Mouse (Mus musculus) natural killer cell, adult 2 months (primary cell): ENCODE data around the gene Tceal5.
"Not testable (repeated sequence)": the region's sequence is repeated elsewhere in the genome, so short reads cannot be mapped to it uniquely, and the experiment has no call there.

Experiments used
- DNase-seq, 2 experiments: peaks; one replicate each; pipeline ENCODE4 v3.0.0; 2022; ENCODE audit warnings: low spot score in 2 of 2

The Tceal5 gene

DNA sequence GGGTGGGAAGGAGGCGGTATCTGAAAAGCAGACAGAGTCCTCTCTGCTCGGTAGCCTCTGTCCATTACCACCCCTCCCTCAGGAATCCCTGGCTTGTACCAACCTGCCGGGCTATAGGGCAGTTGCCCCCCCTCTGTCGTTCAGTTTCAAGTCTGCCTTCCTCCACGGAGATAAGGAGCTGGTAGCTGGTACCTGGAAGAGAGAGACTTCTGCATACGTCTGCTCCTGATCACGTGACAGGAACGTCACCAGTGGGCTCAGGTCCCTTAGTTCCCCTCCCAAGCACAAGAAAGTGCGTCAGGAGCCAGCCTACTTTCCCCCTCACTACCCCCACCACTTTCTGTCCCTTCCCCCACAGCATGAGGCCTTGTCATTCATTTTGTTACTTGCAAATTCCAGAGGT, at the start of gene Tceal5:
TSS of gene Tceal5 (minus strand) at position 213 of the 403 bp plus-strand sequence.
- no peak for DNase-seq

GRCm38 (mm10) chrX:136252023-136252729, 48.5 kb upstream of the Tceal5 start:
- DNase-seq, result no peak

GRCm38 (mm10) chrX:136249671-136250070, 46.0 kb upstream of the Tceal5 start:
- DNase-seq, result no peak

DNA sequence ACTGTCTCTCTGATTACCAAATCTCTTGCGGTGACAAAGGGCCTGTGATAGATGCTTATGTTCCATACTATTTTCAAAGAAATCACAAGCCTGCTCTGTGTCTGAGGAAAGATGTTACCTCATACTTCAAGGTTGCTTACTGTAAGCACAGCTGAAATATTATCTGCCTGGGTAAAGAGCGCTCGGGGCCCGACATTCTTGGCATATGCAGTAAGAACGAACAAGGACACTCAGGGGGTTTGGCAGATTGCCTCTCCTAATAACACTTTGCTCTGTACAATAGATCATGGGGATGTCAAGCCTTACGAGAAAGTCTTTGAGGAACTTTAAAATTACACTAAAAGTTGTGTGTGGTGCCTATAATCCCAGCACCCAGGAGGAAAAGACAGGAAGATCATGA, 45.1 kb upstream of the Tceal5 start:
- no peak for DNase-seq

DNA sequence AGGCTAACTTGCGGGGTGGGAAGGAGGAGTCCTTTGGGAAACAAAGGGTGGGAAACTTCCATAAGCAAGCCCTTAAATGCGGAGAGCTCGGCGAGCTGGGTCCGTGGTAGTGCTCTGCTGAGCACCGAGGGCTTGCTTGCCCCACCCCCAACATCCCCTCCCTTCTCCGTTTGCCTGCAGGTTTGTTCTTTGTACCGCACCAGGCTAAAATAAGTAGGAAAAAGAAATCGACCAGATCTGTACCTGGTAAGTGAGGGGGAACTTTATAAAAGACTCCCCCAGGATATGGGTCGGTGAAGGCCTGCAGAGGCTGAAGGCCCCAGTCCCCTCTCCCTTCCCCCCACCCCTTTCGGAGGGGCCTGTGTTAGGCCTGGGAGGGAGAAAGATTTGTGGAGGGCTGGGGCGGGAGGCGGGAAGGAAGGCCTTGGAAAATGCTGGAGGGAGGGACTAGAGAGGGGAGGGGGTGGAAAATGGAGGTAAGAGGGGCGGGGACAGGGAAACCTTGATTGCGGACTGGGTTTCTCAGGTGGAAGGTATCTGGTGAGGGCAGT, 41.9 kb upstream of the Tceal5 start:
- no peak for DNase-seq

DNA sequence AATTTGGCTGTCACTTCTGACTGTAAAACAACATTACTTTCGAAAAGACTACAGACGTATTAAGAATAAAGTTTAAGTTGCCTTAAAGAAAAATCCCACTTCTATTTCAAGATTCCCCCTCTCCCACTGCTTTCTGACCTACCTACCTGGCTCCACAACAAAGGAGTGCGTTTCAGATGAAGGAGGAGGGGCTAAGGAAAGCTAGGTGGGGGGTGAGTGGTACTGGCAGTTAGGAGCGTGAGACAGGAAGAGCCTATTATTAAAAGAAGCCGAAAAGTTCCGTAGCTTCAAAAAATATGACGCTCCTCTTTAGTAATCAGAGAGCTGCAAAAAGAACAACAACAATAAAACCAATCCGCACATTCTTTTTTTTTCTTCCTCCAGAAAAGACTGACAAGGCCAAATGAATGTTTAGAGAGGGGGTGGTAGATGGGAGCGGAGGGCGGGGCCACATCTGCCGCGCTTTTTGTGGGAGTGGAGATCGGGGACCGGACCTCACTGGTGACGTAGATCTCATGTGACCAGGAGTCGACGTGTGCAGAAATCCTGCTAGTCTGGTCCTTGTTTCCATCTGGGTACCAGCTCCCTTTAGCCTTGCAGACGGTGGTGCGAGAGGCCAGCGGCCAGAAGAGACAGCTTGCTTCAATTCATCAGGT, 41.0 kb upstream of the Tceal5 start, which contains the start of gene Tceal9:
TSS of gene Tceal9 (plus strand) at position 506 of the 656 bp plus-strand sequence.
- DNase-seq, result peak; percentile 52 to 57

DNA sequence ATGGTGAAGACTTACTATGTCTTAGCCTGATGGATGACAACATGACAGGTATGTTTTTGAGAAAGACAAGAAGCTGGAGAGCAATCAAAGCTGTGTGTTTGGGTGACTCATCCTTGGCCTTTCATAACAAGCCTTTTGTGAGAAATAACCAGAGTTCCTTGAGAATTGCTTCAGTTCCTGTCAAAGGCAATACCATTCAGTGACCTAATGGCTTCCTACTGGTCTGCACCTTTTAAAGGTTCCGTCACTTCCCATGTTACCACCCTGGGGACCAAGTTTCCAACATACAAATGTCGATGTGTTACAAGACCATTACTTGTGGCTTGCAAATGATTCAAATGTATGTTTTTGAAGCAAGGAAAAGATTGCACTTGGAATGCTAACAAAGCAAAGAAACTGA, 39.5 kb upstream of the Tceal5 start:
- DNase-seq, result no peak

GRCm38 (mm10) chrX:136238118-136238517, 34.4 kb upstream of the Tceal5 start:
- peak in 1 of 2 experiments; percentile 9 for DNase-seq

GRCm38 (mm10) chrX:136227768-136228167, 24.1 kb upstream of the Tceal5 start:
- DNase-seq, result no peak

GRCm38 (mm10) chrX:136223714-136224113, 20.0 kb upstream of the Tceal5 start:
- no peak for DNase-seq

GRCm38 (mm10) chrX:136216303-136216702, 12.6 kb upstream of the Tceal5 start:
- no peak for DNase-seq

GRCm38 (mm10) chrX:136214729-136215677, 11.3 kb upstream of the Tceal5 start, which contains the start of the genes Tceal7 and Bex1:
Tceal7 (plus strand) TSS chrX:136214779.
Bex1 (minus strand) TSS chrX:136215513.
- not testable (repeated sequence) for DNase-seq

DNA sequence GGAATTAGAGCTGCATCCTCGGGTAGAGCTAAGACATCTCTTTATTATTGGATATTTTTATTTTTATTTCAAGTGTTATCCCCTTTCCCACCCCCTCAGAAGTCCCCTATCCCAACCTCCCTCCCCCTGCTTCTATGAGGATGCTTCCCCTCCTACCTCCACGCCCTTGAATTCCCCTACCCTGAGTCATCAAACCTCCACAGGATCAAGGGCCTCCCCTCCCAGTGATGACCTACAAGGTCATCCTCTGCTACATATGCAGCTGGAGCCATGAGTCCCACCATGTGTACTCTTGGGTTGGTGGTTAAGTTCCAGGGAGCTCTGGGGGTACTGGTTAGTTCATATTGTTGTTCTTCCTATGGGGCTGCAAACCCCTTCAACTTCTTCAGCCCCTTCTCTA, 9.7 kb upstream of the Tceal5 start:
- DNase-seq, result no peak

DNA sequence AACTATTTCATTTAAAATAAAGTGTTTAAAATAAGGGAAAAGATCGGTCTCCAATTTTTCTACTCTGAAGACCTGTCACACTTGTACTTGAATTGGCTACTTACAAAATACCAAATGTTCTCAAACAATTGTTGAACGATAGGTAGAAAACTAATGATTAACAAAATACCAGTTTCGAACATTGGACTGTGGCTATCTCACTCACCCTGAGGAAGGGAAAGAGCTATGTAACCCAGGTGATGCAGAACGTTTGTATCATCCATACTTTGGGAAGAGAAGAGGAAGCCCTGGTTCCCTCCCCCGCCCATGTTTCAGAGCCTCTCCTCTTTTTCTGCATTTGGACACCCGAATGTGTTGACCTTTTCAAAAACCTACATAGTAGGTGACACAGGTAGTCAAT, 730 bp upstream of the Tceal5 start:
- DNase-seq, result no peak

DNA sequence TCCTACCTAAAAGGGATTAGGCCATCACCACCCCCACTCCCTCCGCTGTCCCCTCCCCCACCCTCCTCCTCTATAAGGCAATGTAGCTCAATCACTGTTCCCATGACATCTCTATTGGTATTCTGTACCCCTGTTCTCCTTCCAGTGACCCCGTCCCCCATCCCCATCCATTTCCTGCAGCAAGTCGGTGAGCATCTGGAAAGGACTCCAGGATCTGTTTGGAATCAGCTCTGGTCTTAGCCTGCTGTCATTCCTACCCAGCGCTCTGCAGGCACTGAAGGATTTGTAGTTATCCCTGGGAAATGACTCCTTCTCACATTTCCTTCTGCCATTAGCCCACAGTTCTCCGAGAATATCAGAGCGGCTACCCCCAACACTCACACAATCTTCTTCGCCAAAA, 419 bp downstream of the Tceal5 start:
- no peak for DNase-seq

GRCm38 (mm10) chrX:136196873-136197272, 6.8 kb downstream of the Tceal5 start:
- DNase-seq, result peak; percentile 1 to 4

GRCm38 (mm10) chrX:136195193-136195944, 8.3 kb downstream of the Tceal5 start:
- no peak for DNase-seq

GRCm38 (mm10) chrX:136183107-136183506, 20.6 kb downstream of the Tceal5 start:
- DNase-seq, result no peak

GRCm38 (mm10) chrX:136180897-136181553, 22.7 kb downstream of the Tceal5 start:
- no peak for DNase-seq

- no peak for DNase-seq
These were observed 30.9 kb downstream of the Tceal5 start for GRCm38 (mm10) chrX:136172786-136173185.
